In the genomic region with DNA sequence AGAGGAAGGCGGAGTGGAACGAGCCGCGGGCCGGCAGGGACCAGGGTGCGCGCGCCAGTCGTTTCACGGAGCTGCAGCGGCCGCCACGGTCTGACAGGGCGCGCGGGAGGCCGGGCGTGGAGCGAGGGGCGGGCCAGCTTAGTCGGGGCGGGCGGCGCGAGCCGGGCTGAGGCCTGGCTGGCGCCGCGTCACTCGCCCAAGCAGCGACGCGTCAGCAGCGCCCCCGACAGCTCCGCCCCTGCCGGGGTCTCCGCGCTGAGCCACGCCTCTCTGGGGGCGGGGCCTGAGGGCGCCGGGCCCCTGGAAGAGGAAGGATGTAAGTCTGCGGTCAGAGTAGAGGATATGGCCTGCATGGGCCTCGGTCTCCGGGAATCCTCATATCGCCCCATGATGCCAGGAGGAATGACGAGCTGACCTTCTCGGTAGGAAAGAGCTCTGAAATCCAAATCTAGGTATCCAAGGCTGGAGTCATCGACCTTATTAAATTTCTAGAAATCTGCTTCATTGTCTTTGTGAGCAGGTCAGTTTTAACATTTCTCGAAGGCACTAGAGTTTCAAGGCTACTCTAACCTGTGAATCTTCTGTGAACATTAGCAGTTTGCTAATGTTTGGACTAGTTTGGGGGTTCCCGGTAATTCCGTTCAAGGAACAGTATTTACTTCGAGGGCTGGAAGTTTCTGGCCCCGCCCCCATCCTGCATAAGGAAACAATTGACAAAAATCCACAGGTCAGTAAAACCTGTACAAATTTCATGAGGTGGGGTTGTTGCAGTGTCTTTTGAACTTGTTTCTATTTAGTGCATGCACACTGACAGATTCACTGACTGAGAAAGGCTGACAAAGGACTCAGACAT, we compare ENCODE assay signal across 8 mouse cellular contexts. TPM values are rescaled to one million over a fixed set of nuclear protein-coding genes. Genes with fewer than 3 reads are reported as not detected.
DNase-seq lines count a peak whose midpoint lies in the region; ATAC-seq and TF ChIP-seq lines count a peak whose summit lies in the region.

Gene Gmds (minus strand): TSS at position 228 of the 853 bp plus-strand sequence.

- WGBS in hindbrain, postnatal 0 days, result 4% methylated on average over 43 of the region's 55 CpGs

- H3K27me3 ChIP-seq in hindbrain, postnatal 0 days (ENCODE audit: insufficient read depth, low read length), result no peaks in the 10 kb centered on the region

- H3K4me2 ChIP-seq in hindbrain, postnatal 0 days (ENCODE audit: low read depth, low read length), result peak within 1 kb of the TSS; percentile 88

- H3K27ac ChIP-seq in gastrocnemius, adult 2 months, result peak within 1 kb of the TSS; percentile 82
- peak within 1 kb of the TSS; percentile 71 for H3K27ac ChIP-seq in hindbrain, postnatal 0 days
- H3K27ac ChIP-seq in left cerebral cortex, adult 2 months, result peak within 1 kb of the TSS; percentile 81

- H3K4me1 ChIP-seq in hindbrain, postnatal 0 days (ENCODE audit: insufficient read depth, low read length), result no peaks in the 10 kb centered on the region

- H3K36me3 ChIP-seq in hindbrain, postnatal 0 days (ENCODE audit: insufficient read depth, low read length), result no peaks in the 10 kb centered on the region

- peak within 1 kb of the TSS; percentile 85 for H3K9ac ChIP-seq in hindbrain, postnatal 0 days (replicated peaks; ENCODE audit: low read length)

- 0 out of 2 replicates have a peak, but pooled peaks cover 2% of the 10 kb centered on the region for H3K9me3 ChIP-seq in hindbrain, postnatal 0 days (ENCODE audit: low read length)

- H3K4me3 ChIP-seq in gastrocnemius, adult 2 months, result peak within 1 kb of the TSS; percentile 96
- H3K4me3 ChIP-seq in hindbrain, postnatal 0 days (ENCODE audit: low read length), result peak within 1 kb of the TSS; percentile 96
- peak within 1 kb of the TSS; percentile 76 for H3K4me3 ChIP-seq in left cerebral cortex, adult 2 months

- peak; percentile 100 for ATAC-seq in hindbrain, postnatal 0 days
- ATAC-seq in megakaryocyte, adult 5-6 weeks (ENCODE audit: poor library complexity, severe bottlenecking), result peak; percentile 96

- no peak for TF ChIP-seq CTCF in gastrocnemius, adult 2 months (IDR thresholded peaks at IDR 0.05)
- TF ChIP-seq CTCF in hindbrain, postnatal 0 days (IDR thresholded peaks at IDR 0.05; ENCODE audit: low read depth), result no peak
- TF ChIP-seq CTCF in left cerebral cortex, adult 2 months (IDR thresholded peaks at IDR 0.05), result no peak

- DNase-seq in WW6 (ENCODE audit: low read depth, low spot score), result peak; percentile 69
- peak; percentile 77 to 92 for DNase-seq in cerebellum, postnatal 4 days (ENCODE audit: low spot score in 2 of 2)
- peak; percentile 97 for DNase-seq in gastrocnemius, adult 2 months
- DNase-seq in hindbrain, postnatal 0 days (ENCODE audit: low spot score), result peak; percentile 97
- DNase-seq in left cerebral cortex, adult 2 months (ENCODE audit: extremely low spot score in 1 of 2, low spot score in 2 of 2), result peak; percentile 94
- DNase-seq in right cerebral cortex, adult 2 months (ENCODE audit: low spot score in 2 of 2), result peak; percentile 83 to 92
- peak; percentile 93 for DNase-seq in urinary bladder, postnatal 14 days (ENCODE audit: low spot score)

- intact Hi-C loops in gastrocnemius, adult 2 months (cut with DNase I), result no loop called here
- intact Hi-C loops in left cerebral cortex, adult 2 months (cut with DNase I), result loop anchor here (1.0 kb wide), 1 partner anchor 537 kb away; no protein-coding TSS in a partner anchor

RNA-seq across cellular contexts. Expression of gene Gmds, which starts in this region (rescaled TPM):
- 1 to 10 TPM; 2.1 to 2.4 TPM for total RNA-seq in gastrocnemius, adult 2 months (2021)
- total RNA-seq in hindbrain, postnatal 0 days (2014; rRNA removed), result 13.7 and 22.2 TPM in 2 replicates
- polyA plus RNA-seq in hindbrain, postnatal 0 days (2015; fragmentation: Nextera tagmentation; extraction: Ambion mirVana), result 31.9 and 32.0 TPM in 2 replicates
- 10 to 100 TPM; 11.3 to 12.1 TPM for total RNA-seq in left cerebral cortex, adult 2 months (2021)
- 6.9 and 10.9 TPM in 2 replicates for total RNA-seq in megakaryocyte, adult 5-6 weeks (2015)
- total RNA-seq in megakaryocyte, adult 5-6 weeks (2017), result 7.8 and 12.1 TPM in 2 replicates

Comparison
In these comparisons a context has a peak if more than half of its experiments do, and no peak if none do; other contexts are left out.
1. Peak in every context shown above with its lines: DNase-seq, ATAC-seq, H3K4me3 ChIP-seq and H3K27ac ChIP-seq.